Mouse (Mus musculus): ENCODE measurements around the gene Ppp1cc.

The Ppp1cc gene

GRCm38 (mm10) chr5:122218109-122218905, 60.2 kb downstream of the Ppp1cc start:
- no peak for DNase-seq

- DNase-seq = no peak
Observed at GRCm38 (mm10) chr5:122218928-122219327, 60.9 kb downstream of the Ppp1cc start.

GRCm38 (mm10) chr5:122219655-122220629, 61.9 kb downstream of the Ppp1cc start:
- no peak for DNase-seq

- DNase-seq = no peak
Observed at GRCm38 (mm10) chr5:122221085-122221484, 63.0 kb downstream of the Ppp1cc start.

GRCm38 (mm10) chr5:122224291-122224690, 66.2 kb downstream of the Ppp1cc start:
- no peak for DNase-seq

All from cerebellum, adult 8-10 months (tissue).